Mouse (Mus musculus) hindbrain, embryonic 14.5 days (tissue): Measurements from ENCODE around the gene Trp53bp2. TPM values are rescaled to one million over a fixed set of nuclear protein-coding genes. Genes with fewer than 3 reads are reported as not detected.

ENCODE experiments used
- ATAC-seq: fragments of 200-750 bp; cut with Nextera tagmentation; 2 replicates; pipeline ENCODE4 v1.8.0; 2017; ENCODE audit warnings: moderate number of reproducible peaks, mild to moderate bottlenecking, moderate TSS enrichment, moderate library complexity; ENCODE audit not compliant: low FRiP score
- DNase-seq: peaks from one replicate; pipeline ENCODE4 v3.0.0-alpha.2; 2015; ENCODE audit warnings: low spot score
- H3K27ac ChIP-seq: fragments of 300-500 bp; sonication (generic); 2 replicates; pipeline ENCODE4 v1.5.1; 2014; ENCODE audit warnings: mild to moderate bottlenecking, moderate library complexity
- H3K27me3 ChIP-seq: fragments of 300-500 bp; sonication (generic); 2 replicates; pipeline ENCODE4 v1.6.1; 2014; ENCODE audit warnings: mild to moderate bottlenecking, low read length, mixed read lengths; ENCODE audit not compliant: control insufficient read depth, insufficient read depth
- H3K36me3 ChIP-seq: fragments of 300-500 bp; sonication (generic); replicated peaks from 2 replicates; pipeline ENCODE4 v1.6.1; 2014; ENCODE audit not compliant: control insufficient read depth, insufficient read depth
- H3K4me1 ChIP-seq: fragments of 300-500 bp; sonication (generic); replicated peaks from 2 replicates; pipeline ENCODE4 v1.6.1; 2014; ENCODE audit warnings: antibody characterized with exemption, low read length, mixed read lengths; ENCODE audit not compliant: control insufficient read depth, insufficient read depth
- H3K4me2 ChIP-seq: fragments of 300-500 bp; sonication (generic); replicated peaks from 2 replicates; pipeline ENCODE4 v1.6.1; 2014; ENCODE audit warnings: mild to moderate bottlenecking, moderate library complexity
- H3K4me3 ChIP-seq: fragments of 300-500 bp; sonication (generic); replicated peaks from 2 replicates; pipeline ENCODE4 v1.5.1; 2014; ENCODE audit warnings: mild to moderate bottlenecking, low read length
- H3K9ac ChIP-seq: fragments of 300-500 bp; sonication (generic); 2 replicates; pipeline ENCODE4 v1.6.1; 2014
- H3K9me3 ChIP-seq: fragments of 300-500 bp; sonication (generic); 2 replicates; pipeline ENCODE4 v1.6.1; 2016; ENCODE audit warnings: low read length; ENCODE audit not compliant: control insufficient read depth
- WGBS: fragments of 180-500 bp; shearing (Covaris S2); extraction: QIAGEN DNeasy Blood & Tissue Kit; methylation state at CpG from one replicate; pipeline ENCODE4 v1.1.7; 2014; 5-methylcytosine and 5-hydroxymethylcytosine counted together
- polyA plus RNA-seq: library from polyadenylated mRNA; unstranded; fragments of >200 nt; fragmentation: Nextera tagmentation; extraction: Ambion mirVana; gene quantifications from 2 replicates; pipeline ENCODE4 v1.2.1, GENCODE M21; 2014

Trp53bp2 gene
- polyA plus RNA-seq, 1 experiment from 2014 or later = 19.5 TPM

DNA sequence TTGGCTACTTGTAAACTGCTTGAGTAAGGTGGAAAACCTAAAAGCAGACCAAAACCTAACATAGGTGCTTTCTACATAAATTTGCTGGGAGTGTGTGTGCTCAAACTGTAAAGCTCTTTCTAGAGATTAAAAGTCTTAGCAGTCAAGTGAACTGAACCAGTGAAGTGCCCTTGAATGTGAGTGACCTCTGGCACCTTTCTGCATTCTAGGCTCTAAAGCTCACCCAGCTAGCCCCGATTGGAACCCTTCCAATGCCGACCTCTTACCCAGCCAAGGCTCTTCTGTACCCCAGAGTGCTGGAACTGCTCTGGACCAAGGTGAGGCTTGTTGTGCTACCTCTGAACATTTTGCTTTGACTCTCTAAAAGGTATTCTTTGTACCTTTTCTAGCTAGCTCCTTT is 35.1 kb downstream of the Trp53bp2 start:
- peaks cover 85% of the 10 kb centered on the region for H3K36me3 ChIP-seq
- no peak overlapping the region for H3K9ac ChIP-seq
- no peak overlapping the region for H3K4me2 ChIP-seq
- ATAC-seq (no peak), DNase-seq (no peak)
- H3K27ac ChIP-seq = no peak overlapping the region
- WGBS = 77% methylated on average over 2 of the region's 2 CpGs
- no peaks in the 10 kb centered on the region for H3K27me3 ChIP-seq
- H3K4me1 ChIP-seq = no peaks in the 10 kb centered on the region
- no peak overlapping the region for H3K4me3 ChIP-seq
- H3K9me3 ChIP-seq = no peaks in the 10 kb centered on the region

DNA sequence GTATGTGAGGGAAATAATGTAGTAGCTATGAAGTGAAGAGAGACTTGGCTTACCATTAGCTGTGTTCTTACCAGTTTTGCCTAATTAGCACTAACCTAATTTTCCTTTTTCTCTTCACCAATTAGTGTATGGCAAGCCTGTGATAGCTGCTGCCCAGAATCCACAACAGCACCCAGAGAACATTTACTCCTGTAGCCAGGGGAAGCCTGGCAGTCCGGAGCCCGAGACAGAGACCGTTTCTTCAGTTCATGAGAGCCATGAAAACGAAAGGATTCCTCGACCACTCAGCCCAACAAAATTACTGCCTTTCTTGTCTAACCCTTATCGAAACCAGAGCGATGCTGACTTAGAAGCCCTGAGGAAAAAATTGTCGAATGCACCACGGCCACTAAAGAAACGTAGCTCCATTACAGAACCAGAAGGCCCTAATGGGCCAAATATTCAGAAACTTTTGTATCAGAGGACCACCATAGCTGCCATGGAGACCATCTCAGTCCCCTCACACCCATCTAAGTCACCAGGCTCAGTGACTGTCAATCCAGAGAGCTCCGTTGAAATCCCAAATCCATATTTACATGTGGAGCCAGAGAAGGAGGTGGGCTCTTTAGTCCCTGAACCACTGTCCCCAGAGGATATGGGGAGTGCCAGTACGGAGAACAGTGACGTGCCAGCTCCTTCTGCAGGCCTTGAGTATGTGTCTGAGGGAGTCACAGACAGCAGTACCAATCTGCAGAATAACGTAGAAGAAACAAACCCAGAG is 39.5 kb downstream of the Trp53bp2 start:
- H3K9me3 ChIP-seq = no peaks in the 10 kb centered on the region
- no peak overlapping the region for H3K27ac ChIP-seq
- no peak overlapping the region for H3K4me2 ChIP-seq
- no peak overlapping the region for H3K9ac ChIP-seq
- no peaks in the 10 kb centered on the region for H3K4me1 ChIP-seq
- no peak overlapping the region for H3K4me3 ChIP-seq
- peaks cover 77% of the 10 kb centered on the region for H3K36me3 ChIP-seq
- no peaks in the 10 kb centered on the region for H3K27me3 ChIP-seq
- DNase-seq (no peak), ATAC-seq (no peak)
- 95% methylated on average over 14 of the region's 14 CpGs for WGBS

DNA sequence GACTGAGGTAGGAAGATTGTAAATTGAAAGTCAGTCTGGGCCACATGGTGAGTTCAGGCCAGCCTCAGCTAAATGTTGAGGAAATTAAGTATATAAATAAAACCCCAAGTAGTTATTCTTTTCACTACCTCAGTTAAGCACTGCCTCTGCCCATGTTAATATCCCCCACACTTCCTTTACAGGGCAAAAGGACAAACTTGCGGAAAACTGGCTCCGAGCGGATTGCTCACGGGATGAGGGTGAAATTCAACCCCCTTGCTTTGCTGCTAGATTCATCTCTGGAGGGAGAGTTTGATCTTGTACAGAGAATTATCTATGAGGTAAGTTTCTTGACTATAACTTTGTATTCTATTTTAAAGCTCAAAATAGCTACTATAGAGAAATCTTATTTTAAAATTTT is 43.5 kb downstream of the Trp53bp2 start:
- no peaks in the 10 kb centered on the region for H3K9me3 ChIP-seq
- H3K36me3 ChIP-seq = peaks cover 71% of the 10 kb centered on the region
- no peak for ATAC-seq

DNA sequence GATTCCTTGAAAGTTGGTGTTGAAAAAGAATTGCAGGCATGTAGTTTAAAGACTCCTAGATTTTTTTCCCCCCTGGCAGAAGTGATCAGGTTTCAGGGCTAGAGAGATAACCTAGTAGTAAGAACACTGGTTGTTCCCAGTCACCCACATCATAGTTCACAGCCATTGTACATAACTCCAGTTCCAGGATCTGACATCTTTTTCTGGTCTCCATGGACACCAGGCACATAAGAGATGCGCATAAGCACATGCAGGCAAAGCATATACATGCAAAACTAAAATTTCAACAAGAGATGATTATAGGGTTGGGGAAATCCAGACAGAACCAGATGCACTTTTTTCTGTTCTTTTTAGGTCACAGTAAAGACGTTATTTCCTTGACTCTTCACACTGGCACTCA is 46.1 kb downstream of the Trp53bp2 start:
- H3K36me3 ChIP-seq = peaks cover 63% of the 10 kb centered on the region
- H3K4me1 ChIP-seq = no peaks in the 10 kb centered on the region; the same call in 1 of the 2 replicates
- no peak overlapping the region for H3K27ac ChIP-seq
- no peak overlapping the region for H3K4me2 ChIP-seq
- no peak overlapping the region for H3K9ac ChIP-seq
- DNase-seq (no peak), ATAC-seq (no peak)
- no peaks in the 10 kb centered on the region for H3K9me3 ChIP-seq
- H3K27me3 ChIP-seq = no peaks in the 10 kb centered on the region
- 96% methylated on average over 2 of the region's 2 CpGs for WGBS
- H3K4me3 ChIP-seq = no peak overlapping the region

More for the DNA sequence above, 43.5 kb downstream of the Trp53bp2 start:
- H3K4me2 ChIP-seq = no peak overlapping the region
- no peak for DNase-seq
- H3K27ac ChIP-seq = no peak overlapping the region
- no peak overlapping the region for H3K4me3 ChIP-seq
- no peak overlapping the region for H3K9ac ChIP-seq
- H3K4me1 ChIP-seq = no peaks in the 10 kb centered on the region
- WGBS = 95% methylated on average over 4 of the region's 4 CpGs
- no peaks in the 10 kb centered on the region for H3K27me3 ChIP-seq

DNA sequence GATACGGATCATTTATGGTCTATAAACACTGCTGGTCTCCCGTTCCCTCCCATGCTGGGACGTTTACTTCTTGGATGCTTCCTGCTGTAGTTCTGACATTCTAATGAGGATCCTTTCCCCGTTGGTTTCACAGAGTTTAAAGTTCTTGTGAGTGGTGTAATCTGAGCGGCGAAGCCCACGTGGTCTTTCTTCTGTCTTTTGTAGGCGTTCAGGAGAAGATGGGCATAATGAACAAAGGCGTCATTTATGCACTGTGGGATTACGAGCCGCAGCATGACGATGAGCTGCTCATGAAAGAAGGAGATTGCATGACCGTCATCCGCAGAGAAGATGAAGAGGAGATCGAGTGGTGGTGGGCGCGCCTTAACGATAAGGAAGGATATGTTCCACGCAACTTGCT is 49.6 kb downstream of the Trp53bp2 start:
- ATAC-seq (no peak), DNase-seq (no peak)
- Histone ChIP-seq H3K4me1 (no peaks in the 10 kb centered on the region; the same call in 1 of the 2 replicates), H3K4me2 (no peak overlapping the region), H3K4me3 (no peak overlapping the region), H3K27ac (no peak overlapping the region), H3K36me3 (peaks cover 56% of the 10 kb centered on the region), H3K9ac (no peak overlapping the region), H3K27me3 (no peaks in the 10 kb centered on the region), H3K9me3 (no peaks in the 10 kb centered on the region)
- WGBS = 77% methylated on average over 19 of the region's 19 CpGs

DNA sequence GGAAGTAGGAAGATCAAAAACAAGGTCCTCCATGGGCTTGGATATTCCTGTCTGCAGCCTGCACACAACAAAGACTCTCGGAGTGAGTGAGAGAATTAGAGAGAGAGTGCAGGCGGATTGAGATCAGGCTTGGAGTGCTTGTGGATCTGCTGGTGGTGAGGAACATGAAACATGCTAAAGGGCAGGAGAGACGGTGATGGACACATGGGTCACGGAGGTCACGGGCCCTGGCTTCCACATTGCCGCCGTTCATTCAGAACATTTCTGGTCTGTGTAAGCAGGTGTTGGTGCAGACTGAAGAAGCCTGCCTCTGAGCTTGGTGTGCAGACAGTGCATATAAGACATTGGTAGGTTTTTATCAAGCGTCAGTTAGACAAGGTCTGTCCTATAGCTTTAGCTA is 50.5 kb downstream of the Trp53bp2 start:
- ATAC-seq = no peak
- WGBS = 81% methylated on average over 8 of the region's 8 CpGs
- H3K36me3 ChIP-seq = peaks cover 47% of the 10 kb centered on the region
- no peak overlapping the region for H3K4me3 ChIP-seq
- peak overlapping the region; percentile 28; the same call in 1 of the 2 replicates for H3K27ac ChIP-seq
- no peak overlapping the region for H3K4me2 ChIP-seq
- DNase-seq = no peak
- H3K27me3 ChIP-seq = no peaks in the 10 kb centered on the region
- H3K4me1 ChIP-seq = no peaks in the 10 kb centered on the region; the same call in 1 of the 2 replicates
- no peak overlapping the region for H3K9ac ChIP-seq
- no peaks in the 10 kb centered on the region for H3K9me3 ChIP-seq

DNA sequence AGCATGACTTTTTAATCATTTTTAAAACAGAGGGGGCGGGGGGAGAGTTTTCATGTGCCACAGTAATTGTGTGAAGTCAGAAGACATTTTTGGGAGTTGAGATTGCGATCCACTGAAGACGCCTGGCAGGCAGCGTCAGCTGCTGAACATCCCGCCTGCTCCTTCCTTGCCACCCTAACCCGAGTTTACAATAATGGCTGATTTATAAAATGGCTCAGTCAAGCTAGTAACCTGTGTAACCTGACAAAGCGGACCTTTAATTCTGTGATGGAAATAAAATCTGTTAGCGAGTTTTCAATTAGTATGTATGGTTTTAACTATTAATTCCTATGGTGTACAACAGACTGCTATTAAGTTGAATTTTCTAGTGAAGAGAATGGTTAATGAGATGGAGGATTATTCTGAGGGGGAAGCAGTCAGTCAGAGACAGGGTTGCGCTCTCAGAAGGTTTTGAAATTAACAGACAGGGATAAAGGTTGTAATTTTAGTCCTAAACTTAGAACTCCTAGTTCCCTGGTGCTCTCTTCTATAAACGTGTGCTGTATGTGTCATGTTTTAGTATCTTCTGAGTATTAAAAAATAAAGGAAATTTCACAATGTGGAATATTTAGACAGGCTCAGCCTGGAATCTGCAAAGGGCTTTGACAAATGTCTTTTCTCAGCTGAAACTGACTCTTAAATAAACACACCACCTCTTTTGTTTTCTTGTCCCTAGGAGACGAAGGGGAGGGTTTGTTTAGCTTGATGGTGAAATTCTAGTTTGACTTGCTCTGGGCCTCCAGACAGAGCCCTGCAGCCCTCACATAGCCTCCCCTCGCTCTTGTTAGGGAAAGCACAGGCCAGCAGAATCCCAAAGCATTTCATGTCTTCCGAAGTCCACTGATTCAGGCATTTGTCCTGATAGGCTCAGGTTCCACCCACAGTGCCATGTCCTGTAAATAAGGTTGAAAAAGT is 51.6 kb downstream of the Trp53bp2 start:
- no peaks in the 10 kb centered on the region for H3K9me3 ChIP-seq
- DNase-seq (no peak), ATAC-seq (no peak)
- H3K4me1 ChIP-seq = no peaks in the 10 kb centered on the region; the same call in 1 of the 2 replicates
- H3K36me3 ChIP-seq = peaks cover 39% of the 10 kb centered on the region
- H3K27ac ChIP-seq = peak overlapping the region; percentile 32; the same call in 1 of the 2 replicates
- H3K27me3 ChIP-seq = no peaks in the 10 kb centered on the region
- 76% methylated on average over 13 of the region's 13 CpGs for WGBS
- no peak overlapping the region for H3K4me2 ChIP-seq
- H3K9ac ChIP-seq = 0 out of 2 replicates have a peak overlapping the region, but pooled peaks have one; percentile 10
- H3K4me3 ChIP-seq = no peak overlapping the region

DNA sequence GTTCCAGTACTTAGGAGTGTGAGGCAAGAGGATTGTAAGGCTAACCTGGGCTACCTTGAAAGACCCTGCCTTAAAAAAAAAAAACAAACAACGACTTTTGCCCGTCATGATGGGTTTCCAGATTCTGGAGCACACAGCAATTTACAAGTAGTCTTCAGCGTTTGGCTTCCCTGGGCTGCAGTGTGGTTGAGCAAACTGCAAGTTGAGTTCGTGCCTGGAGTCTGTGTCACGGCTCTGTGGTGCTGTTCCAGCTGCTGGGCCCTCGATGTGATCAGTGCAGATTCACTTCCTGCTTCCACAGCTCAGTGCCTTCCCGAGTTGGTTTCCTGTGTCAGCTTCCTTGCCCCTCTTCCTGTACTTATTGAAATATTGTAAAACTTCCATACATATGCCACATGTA is 52.3 kb downstream of the Trp53bp2 start:
- Histone ChIP-seq H3K36me3 (peaks cover 33% of the 10 kb centered on the region), H3K9me3 (no peaks in the 10 kb centered on the region), H3K27me3 (no peaks in the 10 kb centered on the region), H3K4me1 (no peaks in the 10 kb centered on the region; the same call in 1 of the 2 replicates), H3K27ac (peak overlapping the region; percentile 74), H3K4me3 (no peak overlapping the region), H3K4me2 (no peak overlapping the region), H3K9ac (no peak overlapping the region)
- no peak for DNase-seq
- no peak for ATAC-seq
- 69% methylated on average over 7 of the region's 7 CpGs for WGBS

DNA sequence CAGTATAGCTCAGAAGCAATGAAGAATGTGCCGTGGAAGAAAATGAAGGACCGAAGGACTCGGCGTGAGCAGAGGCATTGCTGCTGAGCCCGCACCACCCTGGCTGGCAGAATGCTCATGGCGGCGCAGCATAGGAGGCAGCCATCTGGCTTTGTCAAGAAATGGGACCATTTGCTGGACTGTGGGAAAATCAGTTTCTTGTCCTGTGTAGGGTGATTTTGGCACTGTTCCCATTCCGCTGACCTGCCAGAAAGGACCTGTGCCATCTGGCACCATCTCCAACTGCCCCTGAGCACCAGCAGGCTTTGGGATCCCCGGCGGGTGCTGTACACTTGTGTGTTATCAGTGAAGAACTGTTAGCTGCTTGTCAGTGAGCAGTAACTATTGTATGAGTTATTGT is 52.8 kb downstream of the Trp53bp2 start:
- no peaks in the 10 kb centered on the region; the same call in 1 of the 2 replicates for H3K4me1 ChIP-seq
- H3K4me2 ChIP-seq = no peak overlapping the region
- H3K36me3 ChIP-seq = peaks cover 28% of the 10 kb centered on the region
- H3K9me3 ChIP-seq = no peaks in the 10 kb centered on the region
- DNase-seq (peak; percentile 66), ATAC-seq (peak; percentile 81)
- peak overlapping the region; percentile 74 for H3K27ac ChIP-seq
- H3K4me3 ChIP-seq = no peak overlapping the region
- no peak overlapping the region for H3K9ac ChIP-seq
- WGBS = 65% methylated on average over 10 of the region's 10 CpGs
- H3K27me3 ChIP-seq = no peaks in the 10 kb centered on the region
